Mouse (Mus musculus) neural tube, embryonic 13.5 days (tissue): ENCODE measurements around the gene Eml3. TPM values are rescaled to one million over a fixed set of nuclear protein-coding genes. Genes with fewer than 3 reads are reported as not detected.
A peak's percentile ranks its signal among the peaks of the same experiment; 100 is the strongest.

ENCODE experiments used
- ATAC-seq: fragments of 200-750 bp; cut with Nextera tagmentation; 2 replicates; pipeline ENCODE4 v1.8.0; 2017; ENCODE audit warnings: low read depth, mild to moderate bottlenecking, moderate TSS enrichment, moderate library complexity
- H3K27ac ChIP-seq: fragments of 300-500 bp; sonication (generic); replicated peaks from 2 replicates; pipeline ENCODE4 v1.5.1; 2015; ENCODE audit warnings: moderate library complexity, mild to moderate bottlenecking, inconsistent platforms
- H3K27me3 ChIP-seq: fragments of 300-500 bp; sonication (generic); 2 replicates; pipeline ENCODE4 v1.6.1; 2015; ENCODE audit warnings: mild to moderate bottlenecking, inconsistent platforms
- H3K36me3 ChIP-seq: fragments of 300-500 bp; sonication (generic); 2 replicates; pipeline ENCODE4 v1.6.1; 2015; ENCODE audit warnings: mild to moderate bottlenecking, inconsistent platforms
- H3K4me1 ChIP-seq: fragments of 300-500 bp; sonication (generic); replicated peaks from 2 replicates; pipeline ENCODE4 v1.6.1; 2015; ENCODE audit warnings: inconsistent platforms
- H3K4me2 ChIP-seq: fragments of 300-500 bp; sonication (generic); 2 replicates; pipeline ENCODE4 v1.6.1; 2015; ENCODE audit warnings: inconsistent platforms, mild to moderate bottlenecking, moderate library complexity
- H3K4me3 ChIP-seq: fragments of 300-500 bp; sonication (generic); 2 replicates; pipeline ENCODE4 v1.5.1; 2015; ENCODE audit warnings: mild to moderate bottlenecking, inconsistent platforms
- H3K9ac ChIP-seq: fragments of 300-500 bp; sonication (generic); 2 replicates; pipeline ENCODE4 v1.6.1; 2015; ENCODE audit warnings: moderate library complexity, mild to moderate bottlenecking, inconsistent platforms
- H3K9me3 ChIP-seq: fragments of 300-500 bp; sonication (generic); 2 replicates; pipeline ENCODE4 v1.6.1; 2016; ENCODE audit warnings: inconsistent platforms
- WGBS: fragments of 180-500 bp; shearing (Covaris S2); methylation state at CpG from one replicate; pipeline ENCODE4 v1.1.7; 2015; 5-methylcytosine and 5-hydroxymethylcytosine counted together
- polyA plus RNA-seq: library from polyadenylated mRNA; unstranded; fragments of >200 nt; fragmentation: Nextera tagmentation; extraction: Ambion mirVana; gene quantifications from 2 replicates; pipeline ENCODE4 v1.2.1, GENCODE M21; 2015

The Eml3 gene
- polyA plus RNA-seq, 1 experiment from 2014 or later = 11.8 TPM

DNA sequence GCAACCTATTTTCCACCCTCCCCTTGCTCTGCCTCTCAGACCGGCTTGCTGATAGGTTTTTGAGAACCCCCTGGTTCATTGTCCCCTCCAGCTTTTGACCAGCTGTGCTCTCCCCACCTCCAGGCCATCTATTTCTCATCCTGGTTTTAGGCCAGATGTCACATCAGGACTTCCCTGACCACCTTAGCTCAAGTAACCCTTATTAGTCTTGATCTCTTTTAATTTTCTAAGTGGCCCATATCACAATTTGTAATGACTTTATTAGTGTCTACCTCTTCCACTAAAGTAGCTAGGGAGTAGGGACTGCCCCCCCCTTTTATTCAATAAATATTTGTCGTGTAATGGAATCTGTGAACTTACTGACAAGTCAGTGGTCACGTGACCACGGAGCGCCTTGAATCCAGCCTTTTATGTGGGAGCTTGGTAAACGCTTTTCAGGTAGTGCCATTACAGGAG, 8.5 kb upstream of the Eml3 start:
- 2% methylated on average over 6 of the region's 6 CpGs for WGBS
- Histone ChIP-seq H3K9ac (peak overlapping the region; percentile 81), H3K4me3 (peak overlapping the region; percentile 84), H3K27me3 (no peaks in the 10 kb centered on the region), H3K4me1 (peaks cover 20% of the 10 kb centered on the region), H3K9me3 (no peaks in the 10 kb centered on the region), H3K4me2 (peak overlapping the region; percentile 85), H3K36me3 (peaks cover 30% of the 10 kb centered on the region), H3K27ac (peak overlapping the region; percentile 87)
- peak; percentile 23; the same call in 1 of the 2 replicates for ATAC-seq

- no peak for ATAC-seq
- Histone ChIP-seq H3K9ac (peak overlapping the region; percentile 81), H3K27me3 (no peaks in the 10 kb centered on the region), H3K4me2 (peak overlapping the region; percentile 85), H3K4me3 (no peak overlapping the region), H3K27ac (no peak overlapping the region), H3K4me1 (peaks cover 20% of the 10 kb centered on the region), H3K9me3 (no peaks in the 10 kb centered on the region), H3K36me3 (peaks cover 30% of the 10 kb centered on the region)
- WGBS = 87% methylated on average over 9 of the region's 9 CpGs
Observed at GRCm38 (mm10) chr19:8921741-8922140, 7.6 kb upstream of the Eml3 start.

DNA sequence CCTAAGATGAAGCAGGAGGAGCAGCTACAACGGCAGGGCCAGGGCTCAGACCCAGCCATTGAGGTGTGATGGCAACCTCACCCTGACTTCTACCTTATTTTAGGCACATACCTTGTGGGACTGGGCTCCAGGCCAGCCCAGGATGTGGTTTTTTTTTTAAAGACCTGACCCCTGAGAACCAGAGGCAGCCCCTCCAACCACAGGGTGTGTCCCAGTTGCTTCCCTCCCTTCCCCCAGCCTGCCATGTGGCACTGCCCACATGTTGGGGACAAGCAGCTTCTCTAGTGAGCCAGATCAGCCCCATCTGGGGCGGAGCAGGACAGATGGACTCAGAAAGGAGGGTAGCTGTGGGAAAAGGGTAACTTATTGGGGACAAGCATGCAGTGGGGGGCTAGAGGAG, 2.6 kb upstream of the Eml3 start:
- Histone ChIP-seq H3K4me2 (no peak overlapping the region), H3K4me3 (no peak overlapping the region), H3K36me3 (peaks cover 37% of the 10 kb centered on the region), H3K4me1 (peaks cover 27% of the 10 kb centered on the region), H3K9me3 (no peaks in the 10 kb centered on the region), H3K27ac (no peak overlapping the region), H3K9ac (no peak overlapping the region), H3K27me3 (no peaks in the 10 kb centered on the region)
- ATAC-seq = no peak
- WGBS = 94% methylated on average over 2 of the region's 2 CpGs

DNA sequence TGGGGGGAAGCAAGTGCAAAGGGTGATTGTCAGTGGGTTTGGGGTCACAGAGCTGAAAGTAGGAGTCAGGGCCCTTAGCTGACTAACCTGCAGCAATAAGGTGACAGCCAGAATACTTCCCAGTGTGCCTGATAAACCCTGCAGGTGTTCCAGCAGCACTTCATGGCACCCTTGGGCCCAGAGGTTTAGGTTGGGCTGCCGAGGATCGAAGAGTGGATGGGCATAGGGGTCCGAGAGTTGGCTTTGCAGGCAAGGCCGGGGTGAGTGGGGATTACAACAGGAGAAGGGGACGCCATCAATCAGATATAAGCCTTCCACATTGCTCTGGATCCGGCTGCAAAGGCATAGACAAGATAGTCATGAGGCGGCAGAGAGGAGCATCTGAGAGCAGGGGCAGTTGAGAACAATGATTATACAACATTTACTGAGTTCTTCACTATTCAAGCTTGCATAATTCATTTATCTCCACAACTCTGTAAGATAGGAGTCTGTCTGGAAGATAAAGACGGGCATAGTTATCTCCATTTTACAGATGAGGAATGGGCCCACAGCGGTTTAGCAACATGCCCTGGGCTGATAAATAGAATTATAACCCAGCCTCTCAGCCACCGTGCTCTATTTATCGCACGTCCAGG, 1.3 kb upstream of the Eml3 start:
- Histone ChIP-seq H3K4me2 (no peak overlapping the region), H3K27ac (no peak overlapping the region), H3K9me3 (no peaks in the 10 kb centered on the region), H3K4me3 (no peak overlapping the region), H3K9ac (no peak overlapping the region), H3K36me3 (peaks cover 34% of the 10 kb centered on the region), H3K27me3 (no peaks in the 10 kb centered on the region), H3K4me1 (peaks cover 23% of the 10 kb centered on the region)
- 86% methylated on average over 12 of the region's 12 CpGs for whole genome bisulfite sequencing
- no peak for ATAC-seq

DNA sequence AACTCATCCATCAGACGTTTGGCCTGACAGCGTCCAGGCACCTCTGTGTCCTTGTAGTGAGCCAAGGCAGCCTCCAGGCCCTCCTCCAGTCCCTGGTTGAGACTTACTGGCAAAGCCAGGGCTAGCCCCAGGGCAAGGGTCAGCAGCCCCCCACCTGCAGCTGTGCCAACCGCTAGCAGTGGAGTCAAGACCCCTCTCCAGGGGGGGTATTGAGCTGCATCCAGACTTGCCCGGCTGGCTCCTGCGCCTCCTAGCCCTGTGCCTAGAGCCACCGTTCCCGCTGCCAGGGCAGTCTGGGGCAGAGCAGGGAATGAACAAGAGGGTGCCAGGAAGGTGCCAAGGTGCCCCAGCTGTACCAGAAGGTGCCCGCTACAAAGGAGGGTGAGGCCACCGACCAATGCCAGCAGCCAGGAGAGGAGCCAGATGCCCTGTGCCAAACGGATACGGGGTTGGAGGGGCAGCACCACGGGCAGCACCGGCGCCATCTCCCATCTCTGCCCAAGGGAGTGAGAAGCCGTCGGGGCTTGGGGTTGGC, 596 bp upstream of the Eml3 start:
- ATAC-seq = peak; percentile 44; the same call in 1 of the 2 replicates
- Histone ChIP-seq H3K4me2 (peak overlapping the region; percentile 71), H3K36me3 (peaks cover 28% of the 10 kb centered on the region), H3K9me3 (no peaks in the 10 kb centered on the region), H3K27ac (peak overlapping the region; percentile 54; the same call in 1 of the 2 replicates), H3K4me1 (peaks cover 23% of the 10 kb centered on the region), H3K9ac (peak overlapping the region; percentile 79), H3K4me3 (peak overlapping the region; percentile 54), H3K27me3 (no peaks in the 10 kb centered on the region)
- 18% methylated on average over 16 of the region's 16 CpGs for WGBS

- no peaks in the 10 kb centered on the region for H3K27me3 ChIP-seq
- peak overlapping the region; percentile 54 for H3K4me3 ChIP-seq
- H3K9me3 ChIP-seq = no peaks in the 10 kb centered on the region
- 0 out of 2 replicates have a peak overlapping the region, but pooled peaks have one; percentile 28 for H3K27ac ChIP-seq
- H3K9ac ChIP-seq = peak overlapping the region; percentile 79
- peak overlapping the region; percentile 71 for H3K4me2 ChIP-seq
- H3K36me3 ChIP-seq = peaks cover 28% of the 10 kb centered on the region
- peaks cover 23% of the 10 kb centered on the region for H3K4me1 ChIP-seq
- 14% methylated on average over 11 of the region's 11 CpGs for WGBS
- no peak for ATAC-seq
Observed at GRCm38 (mm10) chr19:8930117-8930516, 765 bp downstream of the Eml3 start.

DNA sequence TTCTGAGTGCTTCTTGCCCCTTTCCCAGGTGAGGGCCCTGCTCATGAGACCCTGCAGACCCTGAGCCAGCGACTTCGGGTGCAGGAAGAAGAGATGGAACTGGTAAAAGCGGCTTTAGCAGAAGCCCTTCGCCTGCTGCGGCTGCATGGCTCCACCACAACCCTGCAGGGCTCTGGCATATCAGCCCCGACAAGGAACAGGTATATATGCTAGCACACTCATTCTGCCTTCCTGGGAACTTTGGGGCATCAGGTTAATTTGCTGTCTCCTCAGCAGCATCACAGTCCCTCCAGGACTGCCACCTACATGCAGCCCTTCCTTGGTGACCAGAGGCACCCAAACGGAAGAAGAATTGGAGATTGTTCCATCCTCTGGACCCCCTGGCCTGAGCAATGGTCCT, 1.4 kb downstream of the Eml3 start:
- ATAC-seq = no peak
- Histone ChIP-seq H3K4me3 (0 out of 2 replicates have a peak overlapping the region, but pooled peaks have one; percentile 54), H3K27ac (no peak overlapping the region), H3K27me3 (no peaks in the 10 kb centered on the region), H3K9me3 (no peaks in the 10 kb centered on the region), H3K36me3 (peaks cover 21% of the 10 kb centered on the region), H3K9ac (peak overlapping the region; percentile 79), H3K4me1 (peaks cover 23% of the 10 kb centered on the region), H3K4me2 (peak overlapping the region; percentile 71)
- 82% methylated on average over 7 of the region's 7 CpGs for WGBS

DNA sequence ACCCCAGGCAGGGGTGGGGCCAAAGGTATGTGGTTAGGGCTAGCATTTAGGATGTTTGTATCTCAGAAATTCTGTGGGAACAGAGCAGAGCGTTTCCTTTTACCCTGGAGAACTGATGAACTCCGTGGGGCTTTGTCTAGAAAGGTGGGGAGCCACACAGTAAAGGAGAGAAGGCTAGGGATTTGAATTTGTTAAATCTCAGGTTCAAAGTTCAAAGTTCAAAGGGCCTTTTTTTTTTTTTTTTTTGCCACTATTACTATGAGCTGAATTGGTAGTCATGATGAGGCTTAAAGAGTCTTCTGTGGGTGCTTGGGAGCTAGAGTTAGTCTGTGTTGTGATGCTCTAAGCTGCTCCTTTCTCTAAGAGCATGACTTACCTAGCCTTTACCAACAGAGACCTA, 7.4 kb downstream of the Eml3 start:
- Histone ChIP-seq H3K4me2 (no peak overlapping the region), H3K9me3 (no peaks in the 10 kb centered on the region), H3K36me3 (peaks cover 8% of the 10 kb centered on the region), H3K9ac (no peak overlapping the region), H3K27me3 (no peaks in the 10 kb centered on the region), H3K27ac (no peak overlapping the region), H3K4me3 (no peak overlapping the region), H3K4me1 (peaks cover 13% of the 10 kb centered on the region)
- no peak for ATAC-seq
- 88% methylated on average over 2 of the region's 2 CpGs for whole genome bisulfite sequencing

DNA sequence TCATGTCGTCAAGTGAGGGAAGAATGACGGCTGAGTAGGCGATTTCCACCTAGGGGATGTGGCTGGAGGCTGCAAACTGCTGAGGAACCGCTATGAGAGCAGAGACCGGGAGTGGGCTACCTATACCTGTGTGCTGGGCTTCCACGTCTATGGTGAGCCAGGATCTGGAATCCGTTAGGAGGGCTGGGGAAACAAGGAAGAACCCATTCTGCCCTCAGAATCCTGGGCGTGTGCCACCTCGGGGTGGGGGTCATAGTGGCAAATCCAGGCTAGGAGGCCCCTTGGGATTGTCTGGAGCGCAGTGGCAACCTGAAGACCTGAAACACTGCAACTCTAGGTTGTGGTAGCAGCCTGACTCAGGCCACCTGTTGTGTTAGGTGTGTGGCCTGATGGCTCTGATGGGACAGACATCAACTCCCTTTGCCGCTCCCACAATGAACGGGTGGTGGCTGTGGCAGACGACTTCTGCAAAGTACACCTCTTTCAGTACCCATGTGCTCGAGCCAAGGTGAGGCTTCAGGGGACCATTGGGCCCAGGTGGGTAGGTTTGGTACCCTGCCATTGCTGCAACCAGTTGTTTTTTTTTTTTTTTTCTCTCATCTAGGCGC, 11.3 kb downstream of the Eml3 start:
- ATAC-seq = no peak; the same call in 1 of the 2 replicates
- peak overlapping the region; percentile 77 for H3K4me2 ChIP-seq
- peaks cover 26% of the 10 kb centered on the region for H3K36me3 ChIP-seq
- H3K4me3 ChIP-seq = peak overlapping the region; percentile 96; the same call in 1 of the 2 replicates
- H3K4me1 ChIP-seq = peaks cover 44% of the 10 kb centered on the region
- 79% methylated on average over 15 of the region's 15 CpGs for WGBS
- no peaks in the 10 kb centered on the region for H3K9me3 ChIP-seq
- no peak overlapping the region for H3K27ac ChIP-seq
- H3K9ac ChIP-seq = peak overlapping the region; percentile 100
- no peaks in the 10 kb centered on the region for H3K27me3 ChIP-seq

DNA sequence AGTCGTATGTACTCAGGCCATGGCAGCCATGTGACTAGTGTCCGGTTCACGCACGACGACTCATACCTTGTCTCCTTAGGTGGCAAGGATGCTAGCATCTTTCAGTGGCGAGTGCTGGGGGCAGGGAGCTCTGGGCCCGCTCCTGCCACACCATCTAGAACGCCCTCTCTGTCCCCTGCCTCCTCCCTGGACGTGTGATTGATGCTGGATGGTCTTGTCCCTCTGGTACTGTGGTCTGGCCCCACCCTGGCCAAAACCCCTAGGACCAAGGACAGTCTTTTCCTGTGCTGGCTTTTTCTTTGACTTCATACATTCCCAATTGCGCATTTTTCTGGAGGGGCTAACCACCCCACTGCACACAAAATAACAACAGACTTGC, 11.8 kb downstream of the Eml3 start:
- peak overlapping the region; percentile 100 for H3K9ac ChIP-seq
- H3K4me2 ChIP-seq = peak overlapping the region; percentile 77
- peaks cover 44% of the 10 kb centered on the region for H3K4me1 ChIP-seq
- no peaks in the 10 kb centered on the region for H3K9me3 ChIP-seq
- H3K27ac ChIP-seq = peak overlapping the region; percentile 95
- no peaks in the 10 kb centered on the region for H3K27me3 ChIP-seq
- H3K4me3 ChIP-seq = peak overlapping the region; percentile 96
- H3K36me3 ChIP-seq = peaks cover 31% of the 10 kb centered on the region
- WGBS = 22% methylated on average over 10 of the region's 10 CpGs
- ATAC-seq = peak; percentile 25

DNA sequence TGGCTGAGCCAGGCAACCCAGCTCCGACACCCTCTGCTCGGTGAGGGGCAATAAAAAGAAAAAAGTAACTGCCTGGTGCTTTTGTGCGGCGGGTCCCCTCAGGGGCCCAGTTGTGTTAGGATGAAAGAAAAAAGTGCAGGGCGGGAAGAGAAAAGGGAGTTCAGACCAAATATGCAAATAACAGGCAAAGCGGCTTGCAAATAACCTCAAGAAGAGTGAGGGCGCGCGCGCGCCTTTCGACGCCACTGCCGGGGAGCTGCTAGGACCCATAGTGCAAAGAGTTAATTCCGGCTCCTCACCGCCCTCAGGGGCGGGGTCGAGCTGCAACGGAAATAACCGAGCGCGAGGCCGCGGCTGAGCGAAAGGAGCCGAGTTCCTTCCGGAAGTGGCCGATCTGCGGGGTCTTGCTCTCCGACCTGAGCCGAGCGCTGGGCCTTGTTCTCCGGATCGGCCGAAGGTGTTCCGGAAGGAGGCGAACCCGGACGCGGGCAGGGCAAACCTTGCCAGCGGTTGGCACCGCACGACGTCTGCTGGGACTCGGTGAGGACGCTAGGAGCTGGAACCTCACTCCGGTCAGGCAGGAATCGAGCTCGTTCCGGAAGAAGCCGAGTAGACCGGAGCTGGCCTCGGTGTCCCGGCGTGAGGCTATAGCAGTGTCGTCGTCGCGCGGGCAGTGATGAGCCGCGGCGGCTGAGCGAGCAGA, 12.3 kb downstream of the Eml3 start, which contains the start of gene Mta2:
TSS of gene Mta2 (plus strand) at position 361 of the 703 bp plus-strand sequence.
- H3K4me1 ChIP-seq = peaks cover 44% of the 10 kb centered on the region
- no peaks in the 10 kb centered on the region for H3K27me3 ChIP-seq
- peak within 1 kb of the TSS; percentile 77 for H3K4me2 ChIP-seq
- ATAC-seq = peak; percentile 94
- under 1% methylated on average over 64 of the region's 64 CpGs for WGBS
- H3K27ac ChIP-seq = peak within 1 kb of the TSS; percentile 95
- peak within 1 kb of the TSS; percentile 96 for H3K4me3 ChIP-seq
- H3K9me3 ChIP-seq = no peaks in the 10 kb centered on the region
- H3K36me3 ChIP-seq = peaks cover 33% of the 10 kb centered on the region
- peak within 1 kb of the TSS; percentile 100 for H3K9ac ChIP-seq
